Mouse (Mus musculus) CD4-positive naive resting alpha-beta T cell, adult 57 days (primary cell): ENCODE measurements around the gene C130032M10Rik. TPM values are rescaled to one million over a fixed set of nuclear protein-coding genes. Genes with fewer than 3 reads are reported as not detected.

Experiments
- total RNA-seq: library from RNA; stranded (reverse); gene quantifications from one replicate; pipeline ENCODE4 v1.2.4, GENCODE M21; 2023

The C130032M10Rik gene
- total RNA-seq, result not detected

GRCm38 (mm10) chr9:114515364-114515763, at the start of gene C130032M10Rik:
Gene C130032M10Rik (plus strand): TSS chr9:114515697.

GRCm38 (mm10) chr9:114504816-114505215, 10.7 kb upstream of the C130032M10Rik start, which contains the start of gene Ccr4:
Gene Ccr4 (minus strand): TSS chr9:114504916.

GRCm38 (mm10) chr9:114563761-114564606, 48.5 kb downstream of the C130032M10Rik start, which contains the start of gene Trim71:
Gene Trim71 (minus strand): TSS chr9:114564369.

Other genes with a start within 250 kb of the C130032M10Rik start
- not detected for gene Bcl2a1c, start 185.6 kb upstream of the C130032M10Rik start, total RNA-seq
- gene Crtap, start 125.0 kb upstream of the C130032M10Rik start, total RNA-seq, result 7.3 TPM
- gene Glb1, start 114.6 kb upstream of the C130032M10Rik start, total RNA-seq, result 22.8 TPM
- 14.2 TPM for gene Tmppe, start 114.6 kb upstream of the C130032M10Rik start, total RNA-seq
- gene Ccr4, start 10.8 kb upstream of the C130032M10Rik start, total RNA-seq, result 0.53 TPM
- not detected for gene Trim71, start 48.7 kb downstream of the C130032M10Rik start, total RNA-seq
- gene Cnot10, start 124.5 kb downstream of the C130032M10Rik start, total RNA-seq, result 67.6 TPM
- gene Dync1li1, start 173.1 kb downstream of the C130032M10Rik start, total RNA-seq, result 46.6 TPM
- 105 TPM for gene Cmtm6, start 215.4 kb downstream of the C130032M10Rik start, total RNA-seq